Mouse (Mus musculus) megakaryocyte-erythroid progenitor cell, adult 5-6 weeks (primary cell): ENCODE data around the gene Snx27. TPM values are rescaled to one million over a fixed set of nuclear protein-coding genes. Genes with fewer than 3 reads are reported as not detected.

ENCODE experiments used
- ATAC-seq: replicated peaks from 2 replicates; pipeline ENCODE4 v1.8.0; 2016; ENCODE audit warnings: mild to moderate bottlenecking, inconsistent platforms; ENCODE audit not compliant: severe bottlenecking, poor library complexity, low FRiP score, low TSS enrichment
- total RNA-seq, 2 experiments: library from RNA; stranded (forward) in 1 of 2; stranded (reverse) in 1 of 2; fragments of 200-1000, 215-1000 nt in 1 of 2; fragments of >200 nt in 1 of 2; fragmentation: Nextera tagmentation in 1 of 2; gene quantifications; 2 replicates each; pipeline ENCODE4 v1.2.3; 2014 to 2017

Gene Snx27
- total RNA-seq (2014; fragmentation: Nextera tagmentation) (24.2 and 45.2 TPM in 2 replicates), total RNA-seq (2017) (30.2 and 30.5 TPM in 2 replicates)

DNA sequence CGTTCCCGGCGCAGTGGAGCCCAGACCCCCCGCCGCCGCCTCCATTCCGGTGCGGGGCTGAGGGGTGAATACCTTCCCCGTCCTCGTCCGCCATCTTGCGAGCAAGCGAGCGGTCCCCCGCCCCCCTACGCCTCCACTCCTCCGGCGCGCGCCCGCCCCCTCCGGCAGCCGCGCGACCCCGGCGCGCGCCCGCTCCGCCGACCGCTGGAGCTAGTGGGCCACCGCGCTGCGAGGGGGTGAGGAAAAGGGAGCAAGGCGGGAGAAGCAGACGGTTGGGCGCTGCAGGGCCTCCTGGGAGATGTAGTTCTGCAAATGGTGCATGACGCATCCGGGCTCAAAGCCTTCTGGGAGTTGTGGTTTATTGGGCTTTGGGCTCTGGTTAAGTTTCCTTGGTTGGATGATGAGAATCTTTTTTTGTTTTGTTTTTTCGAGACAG, at the start of gene Snx27:
Gene Snx27, minus strand, starts transcription at position 261 of the 436 bp plus-strand sequence.
- peak; percentile 97 for ATAC-seq

DNA sequence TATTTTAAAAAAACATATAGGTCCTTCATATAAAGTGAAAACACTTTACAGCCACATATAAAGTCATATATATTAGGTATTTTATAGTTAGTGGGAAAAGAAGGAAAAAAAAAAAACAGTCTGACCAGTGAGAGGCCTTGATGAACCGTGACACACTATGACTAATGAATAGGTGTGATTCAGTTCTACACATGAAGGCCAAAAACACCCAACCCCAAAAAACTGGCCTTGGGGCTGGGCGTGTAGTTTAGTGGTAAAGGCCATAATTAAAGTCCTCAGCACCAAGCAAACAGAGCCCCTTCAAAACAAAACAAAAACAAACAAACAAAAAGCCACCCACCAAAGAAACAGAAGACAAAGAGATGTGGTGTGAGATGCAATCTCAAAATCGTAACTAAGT, 47.4 kb upstream of the Snx27 start:
- ATAC-seq, result no peak

DNA sequence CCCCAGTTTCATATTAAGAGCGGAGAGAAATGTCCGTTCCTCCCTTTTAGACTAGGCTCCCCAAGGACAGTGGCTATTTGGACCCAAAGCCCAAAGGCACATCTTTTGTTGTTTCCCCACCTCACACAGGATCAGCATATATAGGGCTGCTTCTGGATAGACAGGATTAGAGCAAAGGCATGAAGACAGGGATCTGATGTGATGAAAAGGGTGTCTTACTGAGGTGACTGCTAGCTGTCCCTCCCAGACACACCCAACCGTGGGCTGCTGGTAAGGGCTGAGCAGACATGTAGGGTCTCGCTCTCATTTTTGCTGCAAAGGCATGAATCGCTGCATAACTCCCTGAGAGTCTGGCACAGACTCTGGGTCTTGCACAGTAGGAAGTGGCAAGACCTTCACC, 46.2 kb upstream of the Snx27 start:
- ATAC-seq, result no peak

DNA sequence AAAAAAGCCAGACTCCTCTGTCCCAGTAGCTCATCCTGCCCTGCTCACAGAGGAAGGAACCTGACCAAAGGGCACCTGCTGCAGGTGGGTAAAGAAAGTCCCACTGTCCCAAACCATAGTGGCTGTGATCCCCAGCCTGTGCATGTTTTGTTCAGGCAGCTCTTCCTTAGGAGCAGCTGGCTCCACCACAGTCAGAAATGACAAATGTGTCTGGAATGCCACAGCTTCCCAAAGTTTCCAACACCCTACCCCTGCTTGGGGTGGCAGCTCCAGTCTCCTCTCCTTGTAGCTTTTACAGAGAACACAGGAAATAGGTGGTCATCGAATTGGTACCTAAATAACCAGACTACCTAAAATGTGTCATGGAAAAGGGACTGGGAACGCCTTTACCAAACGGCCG, 41.8 kb upstream of the Snx27 start:
- ATAC-seq, result no peak

DNA sequence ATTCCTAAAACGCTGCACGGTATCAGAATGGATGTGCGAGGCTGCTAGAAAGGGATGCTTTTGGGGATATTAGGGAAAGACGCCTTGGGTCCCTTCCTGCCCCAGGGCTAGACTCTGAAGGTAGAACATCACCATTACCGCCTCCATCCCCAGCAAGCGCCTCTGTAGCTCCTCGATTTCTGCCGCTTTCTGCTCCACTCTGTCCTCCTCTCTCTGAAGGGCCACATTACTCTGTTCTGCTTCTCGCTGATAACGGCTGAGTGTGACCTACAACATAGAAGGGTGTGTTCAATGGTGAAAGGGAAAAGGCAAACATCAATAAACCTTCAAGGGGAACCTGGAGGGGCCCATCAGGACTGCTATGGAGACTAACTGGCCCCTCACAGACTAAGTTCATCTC, 40.0 kb upstream of the Snx27 start:
- no peak; the same call in 1 of the 2 replicates for ATAC-seq

DNA sequence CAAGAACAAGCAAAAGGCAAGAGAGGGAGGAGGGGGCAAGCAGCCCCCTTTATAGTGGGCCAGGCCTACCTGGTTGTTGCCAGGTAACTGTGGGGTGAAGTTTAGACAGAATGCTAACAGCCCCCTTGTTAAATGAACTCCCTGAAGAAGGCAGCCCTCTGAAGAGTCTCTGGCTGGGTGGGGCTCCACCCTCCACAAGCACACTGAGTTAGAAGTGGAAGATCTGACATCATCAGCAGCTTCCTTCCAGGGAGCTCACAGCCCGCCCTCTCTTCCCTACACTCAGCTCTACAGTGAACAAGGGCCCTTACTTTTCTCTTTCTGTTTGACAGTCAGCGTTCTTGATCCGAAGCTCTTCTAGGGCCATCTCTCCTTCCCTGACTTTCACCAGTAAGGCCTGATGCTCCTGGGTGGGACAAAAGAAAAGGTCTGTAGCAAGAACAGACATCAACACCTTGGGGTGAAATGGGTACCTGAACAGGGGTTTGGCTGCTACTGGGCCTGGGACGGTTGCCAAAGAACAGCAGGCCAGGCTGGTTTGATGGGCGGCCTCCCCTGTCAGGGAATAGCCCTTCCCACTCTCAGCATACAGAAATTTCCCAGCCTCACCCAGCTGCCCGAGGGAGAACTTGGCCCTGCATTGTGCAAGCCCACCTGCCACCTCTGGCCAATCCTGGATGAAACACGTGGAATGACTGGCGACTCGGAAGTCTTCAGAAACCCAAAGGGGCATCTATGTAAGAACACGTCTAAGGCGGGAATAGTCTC, 39.4 kb upstream of the Snx27 start:
- ATAC-seq, result no peak

DNA sequence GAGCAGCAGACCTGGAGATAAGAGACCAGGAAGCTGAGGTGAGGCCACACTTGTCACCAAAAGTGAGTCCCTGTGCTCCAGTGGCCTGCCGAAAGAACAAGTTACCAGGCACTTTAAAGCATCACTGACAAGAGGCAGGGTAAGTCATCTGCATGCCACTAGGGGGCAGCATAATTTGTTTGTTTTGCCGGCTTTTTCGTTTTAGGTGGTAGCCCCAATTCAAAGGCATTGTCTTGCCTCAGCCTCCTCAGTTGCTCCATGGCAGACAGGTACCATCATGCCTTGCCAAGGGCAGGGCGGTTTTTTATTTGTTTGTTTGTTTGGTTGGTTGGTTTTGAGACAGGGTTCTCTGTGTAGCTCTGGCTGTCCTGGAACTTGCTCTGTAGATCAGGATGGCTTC, 34.2 kb upstream of the Snx27 start:
- ATAC-seq, result peak; percentile 66

DNA sequence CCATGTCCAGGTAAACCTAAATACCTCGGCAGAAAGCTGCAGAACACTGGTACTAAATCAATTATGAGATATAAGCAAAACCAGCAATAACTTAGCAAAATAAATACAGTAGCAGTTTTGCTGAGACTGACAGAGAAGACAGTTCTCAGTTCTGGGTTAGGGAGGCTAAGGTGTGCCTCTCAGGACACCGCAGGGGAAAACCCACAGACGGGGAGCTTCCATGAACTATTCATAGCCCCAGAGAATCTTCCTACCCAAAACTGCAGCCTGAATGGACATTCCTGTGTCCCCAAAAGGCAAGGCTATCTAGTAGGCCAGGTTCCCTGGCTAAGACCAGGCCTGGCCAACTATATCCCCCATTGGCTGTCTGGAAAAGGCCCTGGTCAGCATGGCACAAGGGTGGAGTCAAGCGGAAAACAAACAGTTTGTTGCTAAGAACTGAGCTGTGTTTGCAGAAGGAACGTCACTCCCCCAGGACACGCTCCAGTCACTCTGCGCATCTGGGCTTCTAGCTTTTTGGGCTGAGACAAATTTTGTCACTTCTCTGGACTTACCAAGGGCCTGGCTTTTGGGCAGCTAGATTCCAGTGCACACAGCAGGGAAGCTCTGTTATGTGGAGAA, 30.9 kb upstream of the Snx27 start:
- no peak for ATAC-seq

DNA sequence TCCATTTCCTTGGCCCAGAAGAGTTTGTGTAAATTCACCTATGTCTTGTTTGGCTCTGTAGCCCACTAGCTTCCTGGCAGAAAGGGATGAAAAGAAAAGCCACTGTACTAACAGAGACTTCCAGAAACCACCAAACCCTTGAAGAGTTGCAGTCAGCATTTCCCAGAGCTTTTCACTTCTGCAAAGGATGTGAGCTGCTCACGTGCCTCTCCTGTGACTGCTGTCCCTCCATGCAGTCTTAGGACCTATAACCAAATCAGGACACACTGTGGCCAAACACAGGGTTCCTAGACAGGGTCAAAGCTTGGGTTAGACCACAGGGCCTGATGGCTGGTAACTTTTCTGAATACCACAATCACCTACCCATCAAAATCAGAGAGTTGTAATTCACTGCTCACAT, 29.8 kb upstream of the Snx27 start:
- ATAC-seq, result no peak

DNA sequence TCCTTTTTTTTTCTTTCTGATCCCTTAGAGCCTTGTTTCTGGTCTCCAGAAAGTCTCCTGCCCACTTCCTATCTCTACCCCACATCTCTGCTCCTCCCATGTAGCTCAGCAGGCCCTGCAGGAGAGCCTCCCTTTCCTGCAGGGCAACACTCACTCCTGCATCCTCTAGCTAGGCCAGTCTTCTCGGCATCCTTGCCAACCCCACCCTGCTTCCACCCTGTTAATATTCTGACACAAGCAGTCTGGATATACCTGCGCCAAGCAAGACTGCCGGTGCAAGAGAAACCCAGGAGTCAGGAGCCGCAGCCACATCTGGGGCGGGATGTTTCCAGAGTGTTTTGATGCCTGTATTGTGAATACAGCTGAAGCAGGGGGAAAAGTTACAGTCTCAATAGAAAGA, 29.3 kb upstream of the Snx27 start:
- ATAC-seq, result no peak

DNA sequence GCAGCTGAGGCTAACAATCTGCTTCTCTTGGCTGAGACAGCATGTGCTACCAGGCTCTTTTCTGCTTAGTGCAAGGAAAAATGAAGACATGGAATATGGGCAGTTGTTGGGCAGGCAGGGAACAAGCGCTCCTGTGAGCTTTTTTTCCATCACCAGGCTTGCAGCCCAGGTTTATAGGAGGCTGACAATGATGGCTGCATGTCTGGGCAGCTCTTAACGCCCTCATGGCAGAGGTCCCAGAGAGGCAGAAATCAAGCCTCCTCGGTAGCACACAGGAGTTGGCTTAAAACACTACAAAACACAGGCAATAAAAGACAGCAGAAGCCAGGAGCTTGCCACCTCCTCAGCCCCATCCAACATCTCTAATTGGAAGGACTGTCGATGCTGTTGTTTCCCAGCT, 28.8 kb upstream of the Snx27 start:
- ATAC-seq, result no peak

DNA sequence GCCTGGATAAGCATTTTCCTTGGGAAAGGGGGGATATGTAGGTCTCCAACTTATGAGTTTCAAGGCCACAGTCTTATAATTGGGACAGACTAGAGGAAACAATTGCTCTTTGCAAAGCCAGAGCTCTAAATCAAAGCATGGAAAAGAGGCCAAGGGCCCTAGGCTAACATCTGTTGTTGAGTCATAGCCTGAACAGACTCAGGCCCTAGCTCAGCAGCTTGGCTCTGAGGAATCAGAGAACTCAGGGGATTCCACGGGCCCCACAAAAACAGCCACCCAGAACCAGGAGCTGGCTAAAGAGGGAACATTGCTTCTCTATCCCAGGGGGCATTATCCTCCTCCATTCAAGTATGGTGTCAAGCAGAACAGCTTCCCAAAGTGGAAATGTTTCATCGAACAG, 28.1 kb upstream of the Snx27 start:
- ATAC-seq, result no peak

DNA sequence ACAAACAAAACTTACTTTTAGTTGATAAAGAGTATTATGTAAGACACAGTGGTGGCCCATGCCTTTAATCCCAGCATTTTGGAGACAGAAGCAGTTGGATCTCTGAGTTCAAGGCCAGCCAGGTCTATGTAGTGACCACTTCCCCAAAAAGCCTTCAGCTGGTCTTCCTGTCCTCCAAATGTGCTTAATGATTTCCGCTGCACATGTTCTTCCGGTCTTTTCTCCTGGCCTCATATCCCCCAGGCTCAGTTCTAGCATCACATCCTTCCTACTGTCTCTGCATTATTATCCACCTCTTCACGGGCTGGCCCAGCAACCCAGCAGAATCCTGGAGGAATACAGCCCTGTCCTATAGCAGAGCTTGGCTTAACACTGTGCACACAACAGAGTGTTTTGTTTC, 27.1 kb upstream of the Snx27 start:
- ATAC-seq, result no peak

DNA sequence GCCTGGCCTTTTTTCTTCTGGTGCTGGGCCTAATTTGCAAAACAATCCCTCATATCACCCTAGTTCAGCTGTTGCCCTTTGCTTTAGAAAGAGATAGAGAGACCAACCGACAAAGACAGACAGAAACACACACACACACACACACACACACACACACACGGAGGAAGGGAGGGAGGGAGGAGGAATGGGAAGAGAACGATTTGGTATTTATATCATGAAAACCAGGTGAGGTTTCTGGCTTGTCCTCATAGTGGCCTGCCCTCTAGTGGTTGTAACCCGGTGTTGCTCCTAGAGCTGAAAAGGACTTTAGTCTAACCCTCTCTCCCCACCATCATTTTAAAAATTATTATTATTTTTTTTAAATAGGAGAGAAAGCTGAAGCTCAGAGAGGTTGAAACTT, 19.4 kb upstream of the Snx27 start:
- ATAC-seq, result peak; percentile 86

DNA sequence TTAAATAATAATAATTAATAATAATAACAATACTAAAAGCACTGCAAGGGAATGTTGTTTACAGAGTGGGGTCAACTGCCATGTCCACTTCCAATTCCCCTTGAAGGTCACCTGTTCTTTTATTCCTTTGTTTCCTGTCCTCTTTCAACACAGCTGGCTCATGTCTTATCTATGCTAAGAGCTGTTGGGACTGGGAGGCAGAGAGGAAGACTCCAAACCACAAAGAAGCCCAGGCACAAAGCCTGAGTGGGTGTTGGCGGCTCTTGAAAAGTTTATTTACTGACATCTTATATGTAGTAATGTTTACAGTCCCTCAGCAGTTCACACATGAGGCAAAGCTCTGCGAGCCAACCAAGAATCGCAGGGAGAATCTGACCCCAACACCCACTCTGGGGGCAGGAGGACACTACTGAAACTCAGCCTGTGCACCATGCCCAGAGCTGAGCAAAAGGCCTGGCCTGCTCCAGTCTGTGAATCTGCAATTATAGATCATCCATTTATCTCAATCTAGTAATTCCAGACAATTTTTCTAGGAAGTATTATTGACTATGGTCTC, 14.8 kb upstream of the Snx27 start:
- ATAC-seq, result 0 out of 2 replicates have a peak, but pooled peaks have one; percentile 32

DNA sequence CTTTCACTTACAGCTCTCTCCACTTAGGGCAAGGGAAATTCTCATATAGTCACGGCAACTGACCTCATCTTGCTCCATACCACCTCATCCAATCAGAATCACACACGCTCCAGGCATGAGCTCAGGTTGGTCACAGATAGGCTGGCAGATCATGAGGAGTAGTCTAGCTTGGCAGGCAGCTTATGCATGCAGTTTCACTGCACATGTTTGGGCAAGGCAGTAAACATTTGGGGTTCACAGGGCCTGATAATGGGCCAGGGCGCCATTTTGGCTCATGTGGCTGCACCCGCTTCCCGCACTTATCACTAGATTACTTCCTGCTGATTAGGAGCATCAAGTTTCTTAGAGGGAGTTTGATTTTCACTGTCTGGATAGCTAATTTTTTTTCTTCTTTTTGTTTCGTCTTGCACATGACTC, 13.4 kb upstream of the Snx27 start:
- ATAC-seq, result peak; percentile 61

DNA sequence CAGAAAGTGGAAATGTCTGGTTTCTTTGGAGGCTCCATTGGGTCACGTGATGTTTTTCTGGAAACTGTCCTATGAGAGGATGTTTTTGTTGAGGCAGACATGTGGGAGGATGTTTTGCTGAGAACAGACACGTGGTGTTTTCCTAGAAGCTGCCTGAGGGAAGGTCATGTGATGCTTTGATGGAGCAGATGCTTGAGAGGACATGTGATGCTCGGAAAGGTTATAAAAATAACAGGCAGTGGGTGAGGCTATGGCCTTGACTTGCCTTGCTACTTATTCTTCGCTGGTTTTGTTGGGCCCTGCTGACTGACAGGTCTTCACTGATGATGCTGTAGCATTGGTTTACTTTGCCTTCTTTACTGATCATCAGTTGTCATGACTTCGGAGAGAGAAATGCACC, 8.6 kb upstream of the Snx27 start:
- no peak for ATAC-seq

DNA sequence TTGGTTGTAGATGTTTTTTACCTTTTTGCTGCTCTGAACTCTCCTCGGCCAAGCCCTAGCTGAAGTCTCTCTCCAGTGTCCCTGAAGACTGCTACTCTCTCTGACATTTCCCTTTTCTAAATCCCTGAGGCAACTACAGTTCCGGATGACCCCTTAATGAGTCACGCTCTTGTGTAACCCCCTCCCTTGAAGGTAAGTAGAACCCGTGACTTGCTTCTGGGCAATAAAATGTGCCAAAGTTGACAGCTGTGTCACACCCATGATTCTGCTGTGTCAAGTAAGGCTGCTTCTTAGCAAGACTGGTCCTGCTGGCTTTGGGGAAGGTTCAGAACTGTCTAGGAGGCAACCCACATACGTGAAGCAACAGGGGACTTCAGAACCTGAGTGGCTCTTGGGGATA, 5.4 kb upstream of the Snx27 start:
- no peak for ATAC-seq

DNA sequence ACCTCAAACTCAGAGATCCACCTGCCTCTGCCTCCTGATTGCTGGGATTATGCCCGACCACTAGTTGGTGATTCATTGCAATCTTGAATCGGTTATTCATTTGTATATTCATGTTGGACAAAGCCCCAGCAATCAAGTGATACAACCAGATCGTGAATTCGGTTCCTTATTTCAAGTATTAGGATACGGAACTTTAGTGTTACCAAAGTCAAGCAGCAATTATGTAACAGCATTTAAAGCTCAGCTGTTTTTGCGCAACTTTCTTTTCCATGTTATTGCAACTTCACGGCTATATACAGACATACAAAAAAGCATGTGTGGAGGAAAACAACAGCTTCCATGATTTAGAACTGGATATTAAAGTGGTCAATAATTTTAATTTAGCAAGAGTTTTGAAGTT, 428 bp upstream of the Snx27 start:
- ATAC-seq, result no peak

DNA sequence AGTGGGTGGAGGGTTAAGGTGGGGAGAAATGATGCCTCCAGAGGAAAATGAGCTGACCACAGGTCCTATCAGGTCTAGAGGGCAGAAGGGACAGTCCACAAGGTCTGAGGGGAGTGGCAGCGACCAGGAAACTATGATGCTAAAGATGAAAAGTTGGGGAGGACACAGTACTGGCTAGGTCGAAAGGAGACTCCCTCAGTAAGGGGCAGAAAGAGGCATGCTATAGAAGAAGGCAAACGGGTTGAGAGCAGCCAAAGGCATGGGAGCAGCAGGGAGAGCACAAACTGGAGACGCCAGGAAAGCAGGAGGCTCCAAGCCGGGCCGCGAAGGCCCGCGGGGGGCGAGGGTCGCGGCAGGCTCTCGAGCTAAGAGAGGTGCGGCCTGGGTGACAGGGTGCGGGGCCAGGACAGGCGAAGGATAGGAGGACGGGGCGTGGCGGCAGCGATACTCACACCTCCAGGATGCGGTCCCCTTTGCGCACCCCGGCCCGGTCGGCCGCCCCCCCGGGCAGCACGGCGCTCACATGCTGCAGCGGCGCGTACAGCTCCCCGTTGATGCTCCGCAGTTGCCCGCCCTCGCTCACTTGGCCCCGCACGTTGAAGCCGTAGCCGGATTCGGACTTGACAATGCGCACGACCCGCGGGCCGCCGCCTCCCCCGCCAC, 592 bp downstream of the Snx27 start:
- peak; percentile 69 for ATAC-seq
